Mouse (Mus musculus) heart, postnatal 10 days (tissue): ENCODE measurements around the gene Kank2. TPM values are rescaled to one million over a fixed set of nuclear protein-coding genes. Genes with fewer than 3 reads are reported as not detected.

Experiments used
- DNase-seq, 2 experiments: peaks; one replicate each; pipeline ENCODE4 v3.0.0; 2021
- intact Hi-C: fragments of 180-260 bp; cut with DNase I; formaldehyde crosslinking; loops from one replicate; pipeline ENCODE4 v1.15.1; 2025
- total RNA-seq, 2 experiments: library from RNA; stranded (reverse); gene quantifications; 2 replicates each; pipeline ENCODE4 v1.2.3; 2021

Gene Kank2
- total RNA-seq, 2 experiments from 2014 or later, result 49.5 to 51.9 TPM

DNA sequence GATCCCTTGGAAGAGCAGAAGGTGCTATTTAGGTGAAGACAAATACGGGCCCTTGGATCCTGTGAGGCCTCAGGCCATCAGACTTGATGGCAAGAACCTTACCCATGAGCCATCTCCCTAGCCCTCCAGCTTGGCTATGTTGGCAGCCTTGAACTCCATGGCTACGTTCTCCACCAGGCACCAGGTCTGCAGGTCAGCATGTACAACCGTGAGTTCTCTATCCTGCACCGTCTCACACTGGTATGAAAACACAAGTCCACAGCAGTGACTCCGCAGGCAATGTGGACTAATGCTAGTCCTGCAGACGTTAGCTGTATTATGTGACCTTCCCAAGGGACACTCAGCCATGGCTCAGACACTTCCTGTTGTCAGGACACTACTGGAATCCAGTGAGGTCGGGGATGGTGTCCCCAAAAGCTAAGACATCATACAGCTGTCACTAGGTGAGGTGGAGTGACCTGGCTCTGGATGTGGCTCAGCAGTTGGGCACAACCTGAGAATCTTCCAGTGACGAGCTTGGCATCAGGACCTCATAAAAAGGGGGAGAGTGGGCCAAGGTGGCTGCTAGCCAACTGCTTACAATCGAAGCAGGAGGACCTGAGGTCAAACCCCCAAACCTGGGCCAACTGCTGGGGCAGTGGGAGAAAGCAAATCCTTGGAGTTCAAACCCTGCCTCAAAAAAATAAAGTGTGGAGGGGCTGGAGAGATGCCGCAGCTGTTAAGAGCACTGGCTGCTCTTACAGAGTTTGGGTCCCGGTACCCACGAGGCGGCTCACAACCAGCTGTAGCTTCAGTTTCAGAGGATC, 43.8 kb downstream of the Kank2 start:
- intact Hi-C loops, result no loop called here
- DNase-seq, result peak; percentile 45 to 58

GRCm38 (mm10) chr9:21754003-21754402, 44.5 kb downstream of the Kank2 start:
- DNase-seq, result peak; percentile 90 to 93
- intact Hi-C loops, result no loop called here

DNA sequence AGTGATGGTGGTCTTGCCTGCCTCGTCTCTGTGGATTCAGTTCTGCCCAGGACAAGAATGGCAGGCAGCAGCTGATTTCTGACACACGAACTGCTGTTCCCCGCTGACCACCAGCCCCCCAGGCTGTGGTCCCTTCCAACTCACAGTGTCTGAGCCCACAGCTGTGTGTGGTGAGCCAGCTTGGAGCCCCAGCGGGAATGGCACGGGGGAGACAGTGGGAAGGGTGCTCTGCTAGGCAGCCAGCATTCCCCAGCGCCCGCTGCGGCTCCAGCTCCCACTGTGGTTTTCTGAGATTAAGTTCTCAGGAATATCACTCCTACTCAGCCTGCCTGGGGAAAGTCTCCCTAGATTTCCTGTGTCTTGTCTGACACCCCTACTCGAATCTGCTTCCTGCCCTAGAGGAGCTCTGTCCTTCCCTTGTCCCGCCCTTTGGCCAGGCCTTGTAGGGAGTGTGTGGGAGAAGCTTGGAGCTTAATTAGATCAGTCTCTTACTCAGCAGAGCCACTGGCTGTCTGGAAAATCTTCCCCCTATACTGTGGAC, 46.2 kb downstream of the Kank2 start:
- DNase-seq, result peak; percentile 82
- intact Hi-C loops, result loop anchor here (1.0 kb wide), 1 partner anchor 51 kb away; no protein-coding TSS in a partner anchor

DNA sequence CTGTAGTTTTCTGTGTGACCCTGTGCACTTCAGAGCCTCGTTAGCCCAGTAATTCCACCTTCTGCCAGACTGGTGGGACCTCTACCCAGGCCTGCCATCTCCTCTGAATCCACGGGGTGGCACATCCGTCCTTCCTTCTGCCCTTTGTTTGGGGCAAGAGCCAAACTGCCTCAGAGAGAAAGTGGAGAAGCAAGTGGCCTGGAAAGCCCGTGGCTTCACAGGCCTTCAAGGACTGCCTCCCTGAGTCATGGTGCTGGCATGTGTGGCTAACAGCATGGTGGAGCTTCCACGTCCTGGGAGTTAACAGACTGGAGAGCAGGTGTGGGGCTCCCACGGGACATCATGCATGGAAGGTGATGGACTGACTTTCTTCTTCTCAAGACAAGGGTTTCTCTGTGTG, 47.2 kb downstream of the Kank2 start:
- peak; percentile 68 to 77 for DNase-seq
- intact Hi-C loops, result loop anchor here (2.0 kb wide), 1 partner anchor 119 kb away; no protein-coding TSS in a partner anchor

- intact Hi-C loops, result loop anchor here (2.0 kb wide), 1 partner anchor 120 kb away; no protein-coding TSS in a partner anchor
- DNase-seq, result no peak
Measured at GRCm38 (mm10) chr9:21750370-21750769, 48.2 kb downstream of the Kank2 start.

DNA sequence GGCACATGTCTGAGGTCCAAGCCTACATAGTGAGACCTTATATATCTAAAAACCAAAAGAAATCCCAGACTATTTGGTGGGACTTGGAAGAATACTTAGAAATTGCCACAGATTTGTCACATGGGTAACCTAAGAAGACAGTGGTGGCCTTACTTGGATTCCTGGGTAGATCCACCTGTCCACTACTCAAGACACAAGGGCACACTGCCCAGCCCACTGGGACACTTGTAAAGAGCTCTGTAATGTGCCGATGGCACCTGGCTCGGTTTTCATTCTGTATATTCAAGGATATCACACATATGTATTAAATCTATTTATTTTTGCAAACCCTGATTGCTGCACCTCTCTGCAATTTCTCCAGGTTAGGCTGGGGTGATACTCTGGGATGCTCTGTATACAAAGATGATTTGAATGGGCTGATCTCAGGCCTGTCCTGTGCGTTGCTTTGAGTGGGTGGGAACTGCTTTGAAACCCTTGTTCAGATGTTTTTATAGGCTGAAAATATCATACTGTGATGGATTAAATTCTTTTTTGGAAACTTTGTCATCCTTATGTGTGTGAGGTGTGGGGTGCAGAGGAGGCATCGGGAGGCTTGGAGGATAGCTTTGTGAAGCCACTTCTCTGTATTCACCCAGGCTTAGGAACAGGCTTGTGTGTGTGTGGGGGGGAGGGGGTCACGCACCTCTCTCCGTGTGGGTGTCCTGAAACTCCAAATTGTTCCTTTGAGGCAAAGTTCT, 49.0 kb downstream of the Kank2 start:
- DNase-seq, result no peak
- intact Hi-C loops, result loop anchor here (2.0 to 5.0 kb wide), 2 partner anchors 47 to 121 kb away; no protein-coding TSS in a partner anchor

- intact Hi-C loops, result loop anchor here (5.0 kb wide), 1 partner anchor 46 kb away; no protein-coding TSS in a partner anchor
- DNase-seq, result peak in 1 of 2 experiments; percentile 24
Measured at GRCm38 (mm10) chr9:21748491-21748890, 50.1 kb downstream of the Kank2 start.

DNA sequence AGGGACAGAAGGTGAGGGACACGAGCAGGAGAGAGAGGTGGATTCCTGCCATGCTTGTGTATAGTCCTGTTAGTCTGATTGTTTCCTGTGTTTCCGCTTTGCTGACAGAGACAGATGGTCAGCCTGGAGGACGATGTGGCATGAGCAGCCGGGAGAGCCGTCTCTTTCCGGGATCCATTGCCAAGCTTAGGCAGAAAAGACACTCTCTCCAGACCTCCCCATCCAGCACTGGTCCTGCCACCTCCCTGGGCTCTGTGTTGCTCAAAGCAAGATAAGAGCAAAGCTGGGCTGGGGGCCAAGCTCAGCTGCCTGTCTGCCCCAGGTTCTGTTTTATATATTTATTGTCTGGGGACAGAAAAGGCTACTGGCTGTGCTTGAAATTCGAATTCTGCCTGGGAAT, 50.5 kb downstream of the Kank2 start:
- peak; percentile 84 to 85 for DNase-seq
- intact Hi-C loops, result loop anchor here (5.0 kb wide), 1 partner anchor 46 kb away; no protein-coding TSS in a partner anchor

DNA sequence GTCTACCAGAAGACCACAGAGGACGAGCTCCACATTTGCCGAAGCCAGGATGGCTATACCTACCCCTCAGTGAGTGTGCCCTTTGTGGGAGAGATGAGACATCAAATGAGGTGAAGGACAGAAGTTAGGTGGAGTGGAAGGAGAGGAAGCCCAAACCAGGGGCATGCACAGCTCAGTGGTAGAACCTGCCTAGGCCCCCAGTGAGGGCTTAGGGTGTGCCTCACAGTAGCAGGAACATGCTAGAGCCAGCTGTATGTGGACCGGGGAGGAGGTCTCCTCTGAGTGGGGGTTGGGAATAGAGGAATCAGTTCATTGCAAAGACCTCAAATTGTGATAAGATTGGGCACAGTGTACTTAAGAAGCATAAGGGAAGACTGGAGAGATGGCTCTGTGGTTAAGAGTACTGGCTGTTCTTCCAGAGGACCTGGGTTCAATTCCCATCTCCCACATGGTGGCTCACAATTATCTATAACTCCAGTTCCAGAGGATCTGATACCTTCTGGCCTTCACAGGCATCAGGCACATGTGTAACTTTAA, 51.2 kb downstream of the Kank2 start:
- intact Hi-C loops, result loop anchor here (5.0 kb wide), 1 partner anchor 45 kb away; no protein-coding TSS in a partner anchor
- DNase-seq, result no peak

GRCm38 (mm10) chr9:21741514-21741913, 57.0 kb downstream of the Kank2 start:
- no peak for DNase-seq
- intact Hi-C loops, result no loop called here

DNA sequence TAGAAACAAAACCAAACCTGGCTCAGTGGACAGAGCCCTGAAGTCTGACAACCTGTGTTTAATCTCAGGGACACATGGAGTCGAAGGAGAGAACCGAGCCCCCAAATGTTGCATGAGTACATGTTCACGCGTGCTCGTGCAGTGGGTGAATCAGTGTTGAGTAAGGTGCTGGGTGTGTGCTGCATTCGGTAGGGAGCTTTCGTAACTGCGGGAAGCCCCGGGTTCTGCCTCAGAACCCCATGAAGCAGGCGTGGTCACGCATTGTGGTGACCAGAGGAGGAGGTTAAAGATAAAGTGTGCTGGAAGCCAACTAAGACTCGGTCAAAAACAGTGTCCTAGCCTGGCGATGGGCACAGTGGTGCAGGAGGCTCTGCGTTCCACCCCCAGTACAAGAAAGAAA, 58.1 kb downstream of the Kank2 start:
- no peak for DNase-seq
- intact Hi-C loops, result no loop called here

DNA sequence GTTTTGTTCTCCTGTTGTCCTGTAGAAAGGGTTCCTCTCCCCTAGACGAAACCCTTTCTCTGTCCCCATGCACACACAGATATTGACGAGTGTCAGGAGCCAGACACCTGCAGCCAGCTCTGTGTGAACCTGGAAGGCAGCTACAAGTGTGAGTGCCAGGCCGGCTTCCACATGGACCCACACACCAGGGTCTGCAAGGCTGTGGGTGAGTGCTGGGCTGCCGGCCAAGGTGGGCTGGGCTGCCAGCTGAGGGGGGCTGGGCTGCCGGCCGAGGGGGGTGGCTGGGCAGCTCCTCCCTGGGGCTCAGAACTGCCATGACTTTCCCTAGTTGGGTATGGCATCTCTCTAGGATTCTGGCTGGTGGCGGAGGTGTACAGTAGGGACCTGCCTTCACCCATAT, 59.8 kb downstream of the Kank2 start:
- intact Hi-C loops, result no loop called here
- DNase-seq, result no peak

GRCm38 (mm10) chr9:21737188-21737587, 61.4 kb downstream of the Kank2 start:
- DNase-seq, result no peak
- intact Hi-C loops, result no loop called here

GRCm38 (mm10) chr9:21736580-21736979, 62.0 kb downstream of the Kank2 start:
- intact Hi-C loops, result no loop called here
- no peak for DNase-seq

- DNase-seq, result no peak
- intact Hi-C loops, result no loop called here
Measured at GRCm38 (mm10) chr9:21735126-21735525, 63.4 kb downstream of the Kank2 start.

DNA sequence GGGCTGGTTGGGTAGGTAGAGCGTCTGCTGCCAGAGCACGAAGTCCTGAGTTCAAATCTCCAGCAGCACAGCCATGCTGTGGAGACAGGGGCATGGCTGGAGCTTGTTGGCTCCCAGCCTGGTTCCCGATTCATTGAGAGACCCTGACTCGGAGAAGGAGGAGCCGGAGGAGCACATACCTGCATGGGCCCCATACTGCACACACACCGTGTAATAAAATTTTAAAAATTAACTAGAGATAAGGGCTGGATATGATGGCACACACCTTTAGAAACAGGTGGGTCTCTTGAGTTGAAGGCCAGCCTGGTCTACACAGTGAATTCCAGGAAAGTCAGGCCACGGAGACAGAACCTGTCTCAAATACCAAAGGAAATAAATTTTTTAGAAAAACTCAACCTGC, 64.6 kb downstream of the Kank2 start:
- intact Hi-C loops, result no loop called here

GRCm38 (mm10) chr9:21733446-21733845, 65.1 kb downstream of the Kank2 start:
- intact Hi-C loops, result no loop called here
- DNase-seq, result no peak

More for the DNA sequence above, 64.6 kb downstream of the Kank2 start:
- DNase-seq, result no peak

GRCm38 (mm10) chr9:21732288-21732687, 66.3 kb downstream of the Kank2 start:
- no peak for DNase-seq
- intact Hi-C loops, result no loop called here

DNA sequence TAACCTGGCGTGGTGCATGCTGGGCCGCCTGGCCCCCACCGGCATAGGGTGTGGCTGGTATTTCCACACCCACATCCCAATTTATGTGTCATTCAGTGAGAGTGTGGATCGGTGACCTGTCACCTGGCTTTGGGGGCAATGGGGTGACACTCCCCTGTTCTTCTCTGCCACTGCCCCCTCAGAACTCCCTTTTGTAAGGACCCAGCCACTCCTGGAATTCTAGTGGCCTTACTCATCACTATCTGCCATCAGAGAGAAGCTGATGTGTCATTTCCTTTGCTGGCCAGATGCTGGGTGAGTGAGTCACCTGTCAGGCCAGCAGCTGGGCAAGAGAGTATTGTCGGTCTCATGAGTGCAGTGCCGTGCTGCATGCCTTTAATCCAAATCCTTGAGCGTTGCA, 69.3 kb downstream of the Kank2 start:
- intact Hi-C loops, result no loop called here
- no peak for DNase-seq

- no peak for DNase-seq
- intact Hi-C loops, result no loop called here
Measured at GRCm38 (mm10) chr9:21728261-21728832, 70.2 kb downstream of the Kank2 start.
